Mouse (Mus musculus): ENCODE results near the gene Chd8.
"Not testable (repeated sequence)": the region's sequence is repeated elsewhere in the genome, so short reads cannot be mapped to it uniquely, and the experiment has no call there.

Gene Chd8

DNA sequence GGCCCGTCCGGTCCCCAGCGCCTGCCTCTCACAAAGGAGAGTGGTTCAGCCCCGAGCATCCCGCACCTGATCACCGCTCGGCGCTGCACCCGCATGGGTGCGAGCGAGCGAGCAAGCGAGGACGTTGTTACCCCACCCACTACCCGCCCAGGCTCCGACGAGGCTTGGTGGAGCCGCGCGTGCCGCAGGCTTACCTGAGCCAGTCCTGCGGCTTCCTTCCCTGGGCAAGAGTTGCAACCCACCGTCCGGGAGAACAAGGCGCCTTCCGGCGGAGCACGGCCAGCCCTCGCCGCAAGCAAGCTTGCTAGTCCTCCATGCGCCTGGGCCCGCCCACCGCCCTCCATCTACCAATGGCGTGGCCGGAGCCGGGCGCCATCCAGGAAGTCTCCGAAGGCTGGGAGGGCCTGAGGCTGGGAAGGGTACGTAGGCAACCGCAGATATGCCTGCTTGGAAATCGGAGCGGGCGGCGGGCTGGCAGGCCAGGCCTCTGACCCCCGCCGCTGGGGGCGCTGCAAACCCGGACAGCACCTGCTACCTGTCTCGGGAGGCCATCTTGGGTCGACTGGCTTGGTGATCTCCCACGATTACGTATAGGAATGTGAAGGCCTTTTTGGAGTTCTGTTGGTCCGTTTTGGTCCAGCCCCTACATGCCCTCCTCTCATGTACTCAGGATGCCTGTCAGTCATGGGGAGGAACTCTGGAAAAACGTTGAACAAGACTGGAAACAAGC is at the start of gene Chd8:
Chd8 (minus strand) TSS at position 297 of the 730 bp plus-strand sequence.
- DNase-seq (ENCODE audit: low spot score): peak; percentile 98

GRCm38 (mm10) chr14:52306100-52306499 is 48.5 kb upstream of the Chd8 start:
- no peak for DNase-seq (ENCODE audit: low spot score)

DNA sequence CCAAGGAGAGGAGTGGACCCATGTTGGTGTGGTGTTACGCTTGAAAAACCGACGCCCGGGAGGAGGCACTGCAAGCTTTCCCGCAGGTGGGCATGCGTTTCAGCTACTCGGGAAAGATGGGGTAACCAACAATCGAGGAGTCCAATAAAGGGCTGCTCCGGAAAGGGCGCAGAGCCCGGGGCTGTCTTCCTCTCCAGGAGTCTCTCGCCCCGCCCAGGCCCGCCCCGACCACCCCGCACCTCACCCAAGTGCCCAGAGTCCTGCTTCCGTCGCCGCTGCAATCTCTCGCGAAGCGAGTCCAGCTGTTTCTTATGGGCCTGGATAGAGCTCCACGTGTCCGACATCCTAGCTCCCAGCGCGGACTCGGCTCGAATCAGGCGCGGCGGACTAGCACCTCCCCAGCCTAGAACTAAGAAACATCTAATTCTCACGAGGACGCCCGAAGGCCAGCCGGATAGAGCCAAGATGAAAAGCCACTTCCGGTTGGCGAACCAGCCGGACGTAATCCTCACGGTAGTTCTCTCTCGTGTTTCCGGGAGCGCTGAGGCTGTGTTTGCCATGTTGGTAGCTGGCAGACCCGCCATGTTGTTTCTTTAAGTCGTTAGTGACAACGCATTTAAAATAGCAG is 47.2 kb upstream of the Chd8 start, which contains the start of gene Mettl3:
Mettl3 (minus strand) TSS at position 485 of the 628 bp plus-strand sequence.
- peak; percentile 98 for DNase-seq (ENCODE audit: low spot score)

- DNase-seq (ENCODE audit: low spot score): not testable (repeated sequence)
These were observed 45.9 kb upstream of the Chd8 start for GRCm38 (mm10) chr14:52303517-52303916.

GRCm38 (mm10) chr14:52295558-52296264 is 38.1 kb upstream of the Chd8 start:
- DNase-seq (ENCODE audit: low spot score): peak; percentile 39

DNA sequence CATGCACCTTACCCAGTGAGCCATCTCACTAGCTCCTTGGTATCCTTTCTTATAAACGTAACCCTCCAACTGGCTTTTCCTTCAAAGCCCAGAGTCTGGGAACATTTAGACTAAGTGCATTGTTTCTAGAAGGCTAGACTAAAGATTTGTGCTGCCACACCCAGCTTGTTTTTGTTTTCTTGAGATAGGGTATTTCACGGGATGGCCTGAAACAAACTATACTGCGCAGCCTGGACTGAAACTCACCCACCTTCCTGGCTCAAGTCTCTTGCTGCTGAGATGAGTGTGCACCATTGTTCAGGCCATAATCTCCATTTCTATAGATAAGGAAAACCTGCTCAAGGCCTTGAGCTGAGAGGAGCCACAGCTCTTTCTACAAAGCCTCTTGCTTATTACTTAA is 26.6 kb upstream of the Chd8 start:
- no peak for DNase-seq (ENCODE audit: low spot score)

GRCm38 (mm10) chr14:52283629-52284028 is 26.0 kb upstream of the Chd8 start:
- DNase-seq (ENCODE audit: low spot score): no peak

DNA sequence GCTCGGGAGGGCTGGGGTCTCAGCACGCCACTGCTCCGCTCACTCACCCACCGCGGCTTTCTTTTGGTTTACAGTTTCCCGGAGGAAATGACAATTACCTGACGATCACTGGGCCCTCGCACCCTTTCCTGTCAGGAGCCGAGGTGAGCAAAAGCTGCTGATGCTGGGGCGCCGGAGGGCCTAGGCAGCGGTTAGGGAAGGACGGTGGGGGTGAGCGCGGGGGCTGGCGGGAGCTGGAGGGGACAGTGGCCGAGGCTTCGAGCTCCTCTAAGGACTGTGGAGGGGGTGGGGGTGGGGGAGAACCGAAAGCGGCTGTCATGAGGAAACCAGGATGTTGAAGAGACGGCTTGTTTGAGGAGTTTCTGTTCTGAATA is 22.2 kb upstream of the Chd8 start:
- no peak for DNase-seq (ENCODE audit: low spot score)

- peak; percentile 99 for DNase-seq (ENCODE audit: low spot score)
These were observed 21.6 kb upstream of the Chd8 start, which contains the start of the genes Tox4 and Rab2b for GRCm38 (mm10) chr14:52278932-52279746. Tox4 (plus strand) TSS chr14:52279146. Rab2b (minus strand) TSS chr14:52279545.

- no peak for DNase-seq (ENCODE audit: low spot score)
These were observed 19.6 kb upstream of the Chd8 start for GRCm38 (mm10) chr14:52277210-52277609.

GRCm38 (mm10) chr14:52272781-52273180 is 15.2 kb upstream of the Chd8 start:
- no peak for DNase-seq (ENCODE audit: low spot score)

- peak; percentile 48 for DNase-seq (ENCODE audit: low spot score)
These were observed 1.0 kb downstream of the Chd8 start for GRCm38 (mm10) chr14:52256311-52257175.

GRCm38 (mm10) chr14:52246129-52246528 is 11.5 kb downstream of the Chd8 start:
- no peak for DNase-seq (ENCODE audit: low spot score)

- no peak for DNase-seq (ENCODE audit: low spot score)
These were observed 12.9 kb downstream of the Chd8 start for GRCm38 (mm10) chr14:52244690-52245042.

DNA sequence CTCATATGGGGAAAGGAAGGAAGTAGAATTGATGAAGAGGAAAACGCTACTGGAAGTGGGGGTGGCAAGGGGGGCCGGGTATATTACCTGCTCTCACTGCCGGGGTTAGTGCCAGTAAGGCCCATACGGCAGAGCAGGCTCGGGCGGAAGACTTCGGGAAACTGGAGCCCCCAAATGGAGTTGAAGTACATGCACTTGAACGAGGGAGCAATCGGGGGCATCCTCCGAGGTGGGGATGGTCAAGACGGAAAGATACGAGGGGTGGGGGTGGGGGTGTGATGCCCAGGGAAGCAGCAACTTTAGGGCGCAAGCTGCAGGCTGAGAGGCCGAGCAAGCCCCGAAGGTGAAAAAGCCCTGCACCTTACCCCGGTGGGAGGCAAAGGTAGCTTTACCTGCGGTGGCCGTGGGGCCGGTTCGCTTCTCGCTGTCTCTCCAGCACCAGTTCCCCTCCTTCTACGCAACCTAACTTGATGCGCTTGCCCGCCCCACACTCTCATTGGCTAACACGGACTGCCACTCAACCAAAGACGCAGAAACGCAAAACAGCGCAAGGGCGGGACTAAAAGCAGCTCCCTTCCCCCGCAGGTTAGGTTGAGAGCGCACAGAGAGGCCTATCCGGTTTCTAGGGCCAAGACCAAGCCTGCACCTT is 13.4 kb downstream of the Chd8 start:
- peak; percentile 99 for DNase-seq (ENCODE audit: low spot score)

DNA sequence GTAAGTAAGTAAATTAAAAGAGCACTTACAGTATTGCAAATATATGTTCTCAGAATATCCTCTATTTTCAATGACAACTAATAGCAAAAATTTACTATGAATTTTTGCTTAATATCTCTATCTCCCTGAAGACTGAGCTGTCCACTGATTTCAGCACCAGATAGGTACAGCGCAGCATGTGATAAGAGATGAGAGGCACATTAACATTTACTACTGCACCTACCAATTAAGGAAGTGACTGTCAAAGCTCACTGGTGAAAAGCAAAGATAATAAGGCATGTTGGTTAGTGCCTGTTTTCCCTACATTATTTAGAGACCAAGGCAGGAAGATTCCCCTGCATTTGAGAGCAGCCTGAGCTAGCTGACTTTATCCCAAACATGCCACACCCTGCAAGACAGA is 21.4 kb downstream of the Chd8 start:
- no peak for DNase-seq (ENCODE audit: low spot score)

DNA sequence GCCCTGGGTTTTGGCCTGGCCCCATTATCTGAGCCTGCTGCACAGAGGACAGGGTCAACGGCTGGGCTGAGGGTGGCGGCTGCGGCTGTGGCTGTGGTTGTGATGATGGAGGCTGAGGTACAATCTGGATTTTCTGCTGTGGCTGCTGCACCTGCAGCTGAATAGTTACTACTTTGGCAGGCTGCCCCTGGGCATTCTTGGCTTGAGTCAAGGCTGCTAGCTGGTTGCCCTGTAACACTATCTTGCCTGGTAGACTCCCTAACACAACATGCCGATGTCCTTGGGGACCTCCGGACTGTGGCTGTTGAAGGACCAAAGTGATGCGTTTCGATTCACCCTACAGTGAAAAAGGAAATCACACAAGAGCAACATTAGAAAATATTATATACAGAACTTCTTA is 22.4 kb downstream of the Chd8 start:
- no peak for DNase-seq (ENCODE audit: low spot score)

- no peak for DNase-seq (ENCODE audit: low spot score)
These were observed 25.3 kb downstream of the Chd8 start for GRCm38 (mm10) chr14:52232249-52232648.

DNA sequence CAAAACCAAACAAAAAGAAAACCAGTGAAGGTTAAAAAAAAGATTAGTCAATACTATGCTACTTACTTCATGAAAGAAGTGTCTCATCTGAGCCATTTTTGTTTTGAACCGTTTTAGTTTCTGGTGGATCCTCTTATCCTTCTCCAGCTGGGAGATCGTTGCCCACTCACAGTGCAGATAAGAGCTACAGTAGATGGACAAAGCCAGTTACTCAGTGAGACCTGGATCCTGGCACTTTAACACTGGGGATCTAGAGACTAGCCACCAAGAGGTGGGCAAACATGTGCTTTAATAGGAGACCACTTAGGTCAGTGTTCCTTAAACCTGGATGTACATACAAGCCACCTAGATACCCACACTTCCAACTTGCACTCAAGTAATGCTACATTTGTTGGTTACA is 31.6 kb downstream of the Chd8 start:
- no peak for DNase-seq (ENCODE audit: low spot score)

- DNase-seq (ENCODE audit: low spot score): no peak
These were observed 40.3 kb downstream of the Chd8 start for GRCm38 (mm10) chr14:52217261-52217660.

DNA sequence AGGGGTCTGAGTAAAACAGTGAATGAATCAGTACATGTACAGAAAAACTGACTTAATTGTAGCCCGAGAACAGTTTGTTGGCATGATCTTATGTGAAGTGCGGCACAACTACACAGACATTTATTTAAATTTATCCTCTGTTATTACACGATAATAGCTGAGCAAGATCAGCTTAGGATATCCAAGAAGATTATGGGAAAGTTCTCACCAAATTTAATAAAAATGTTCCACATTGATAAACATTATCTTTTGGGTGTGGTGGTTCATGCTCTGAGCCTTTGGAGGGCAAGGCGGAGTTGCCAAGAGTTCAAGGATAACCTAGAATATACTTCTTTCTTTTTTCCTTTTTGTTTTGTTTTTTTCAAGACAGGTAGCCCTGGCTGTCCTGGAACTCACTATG is 58.2 kb downstream of the Chd8 start:
- no peak for DNase-seq (ENCODE audit: low spot score)

Measured in embryo, embryonic 10 days (tissue).